Mouse (Mus musculus) lung, postnatal 0 days (tissue): ENCODE data around the gene Scai.

ENCODE experiments used
- CTCF ChIP-seq: IDR thresholded peaks from 2 replicates; pipeline ENCODE4 v1.5.1; 2016; ENCODE audit warnings: antibody characterized with exemption, mild to moderate bottlenecking
- EP300 ChIP-seq: IDR thresholded peaks from 2 replicates; pipeline ENCODE4 v1.6.1; 2016; ENCODE audit warnings: antibody characterized with exemption, mild to moderate bottlenecking, control low read depth

GRCm38 (mm10) chr2:39070666-39071065 is 119.9 kb downstream of the Scai start:
- TF ChIP-seq EP300 (no peak), CTCF (no peak)
